Mouse (Mus musculus) adipocyte (in vitro differentiated cells): ENCODE measurements at regions not wholly inside any gene's neighbourhood (a gene's known extent, or its start where the extent isn't known, plus 50 kb on each side); places are given as distances from the start of the nearest gene placed in this dataset.
A peak's percentile ranks its signal among the peaks of the same experiment; 100 is the strongest.

Experiments
- DNase-seq: peaks from one replicate; pipeline ENCODE4 v3.0.0-alpha.2; 2016; ENCODE audit warnings: low spot score

DNA sequence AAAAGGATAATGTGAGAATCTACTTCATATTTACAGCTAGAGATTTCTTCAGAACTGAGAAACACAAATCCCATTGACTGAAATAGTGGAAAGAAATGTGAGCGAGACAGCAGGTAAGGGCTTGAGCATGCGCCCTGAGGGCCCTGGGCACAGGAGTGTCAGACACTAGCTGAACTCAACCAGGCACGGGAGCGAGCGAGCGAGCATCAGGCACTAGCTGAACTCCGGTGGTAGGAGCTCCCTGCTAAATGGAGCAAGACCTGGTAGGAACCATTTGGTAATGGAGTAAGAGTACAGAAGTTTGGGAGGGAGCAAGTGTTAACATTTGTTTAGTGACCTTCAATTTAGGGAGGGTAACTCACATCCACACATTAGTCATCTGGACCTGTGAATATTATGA, 654.7 kb downstream of the Adgrl2 start:
- no peak for DNase-seq

DNA sequence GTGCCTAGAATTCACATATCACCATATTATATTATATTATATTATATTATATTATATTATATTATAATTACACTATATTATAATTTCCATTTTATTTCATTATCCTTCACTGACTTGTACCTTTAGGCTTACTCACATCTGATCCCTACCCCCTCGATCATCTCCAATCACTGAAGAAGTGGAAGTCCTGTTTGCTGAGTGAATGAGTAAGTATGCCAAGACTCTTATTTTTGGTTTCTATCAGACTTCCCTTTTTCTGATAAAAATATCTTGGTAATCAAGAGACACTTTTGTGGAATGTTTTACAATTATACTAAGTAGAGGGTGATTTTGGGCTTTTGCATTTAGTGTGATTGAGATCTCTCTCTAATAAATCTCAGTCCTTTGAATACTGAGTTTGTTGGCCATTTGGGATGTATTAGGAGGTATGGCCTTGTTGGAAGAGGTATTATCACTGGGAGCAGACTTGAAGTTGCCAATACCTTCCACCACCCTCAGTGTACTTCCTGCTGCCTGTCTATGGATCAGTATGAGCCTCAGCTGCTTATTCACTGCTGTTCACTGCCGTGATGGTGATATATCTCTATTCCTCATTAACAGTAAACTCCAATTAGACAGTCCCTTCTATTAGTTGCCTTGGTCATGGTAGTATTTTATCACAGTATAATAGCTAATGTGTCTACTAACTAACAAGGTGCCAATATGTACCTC, 665.3 kb downstream of the Adgrl2 start:
- DNase-seq: no peak

DNA sequence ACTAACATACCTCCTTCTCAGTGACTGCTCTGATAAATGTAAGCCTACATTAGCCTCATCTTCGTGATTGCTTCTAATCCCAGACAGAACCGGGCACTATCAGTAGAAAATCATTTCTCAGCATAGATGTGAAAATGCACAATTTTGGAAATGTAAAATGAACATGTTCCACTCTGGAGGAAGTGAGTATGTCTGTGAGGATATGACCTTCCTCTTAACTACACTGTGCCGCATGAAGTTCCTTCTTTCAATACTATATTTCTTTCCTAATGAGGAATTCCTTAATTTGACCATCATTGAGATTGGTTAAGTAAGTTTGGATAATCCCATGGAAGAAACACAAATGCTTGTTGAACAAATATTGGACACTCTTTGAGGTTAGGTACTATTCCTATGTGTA, 668.5 kb downstream of the Adgrl2 start:
- DNase-seq: no peak

DNA sequence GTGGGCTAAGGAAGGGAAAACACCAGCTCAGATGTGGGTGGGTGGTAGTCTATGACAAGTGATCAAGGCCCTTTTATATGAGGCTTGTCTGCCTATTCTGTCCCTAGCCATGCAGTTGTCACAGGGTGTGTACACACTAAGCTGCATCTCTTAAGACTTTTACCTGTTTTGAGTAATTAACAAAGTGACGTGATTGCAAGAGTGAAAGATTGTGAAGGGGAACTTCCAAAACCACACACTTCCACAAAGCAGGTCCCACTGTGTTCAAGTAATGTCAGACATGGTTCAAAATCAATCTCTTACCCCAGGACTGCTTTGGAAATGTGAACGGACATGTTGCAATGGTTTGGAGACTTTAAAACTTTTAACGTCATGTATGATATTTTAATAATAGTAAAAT, 674.2 kb downstream of the Adgrl2 start:
- DNase-seq: no peak

DNA sequence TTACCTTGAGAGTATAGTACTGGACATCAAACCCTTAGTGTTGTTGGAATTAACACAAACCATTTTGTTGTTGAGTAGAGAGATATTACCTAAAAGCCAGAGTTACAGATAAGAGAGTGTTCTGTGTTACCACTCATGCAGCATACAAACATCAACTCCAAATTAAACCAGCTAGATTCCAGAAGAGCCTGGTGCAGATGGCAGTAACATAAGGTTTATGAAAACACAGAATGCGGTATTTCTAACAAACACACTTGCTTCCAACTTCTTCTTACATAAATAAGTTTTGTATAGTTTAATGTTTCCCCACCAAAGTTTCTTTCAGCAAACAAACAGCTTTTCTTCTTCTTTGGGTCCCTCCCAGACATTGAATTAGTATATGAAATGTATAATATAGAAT, 675.1 kb downstream of the Adgrl2 start:
- no peak for DNase-seq

DNA sequence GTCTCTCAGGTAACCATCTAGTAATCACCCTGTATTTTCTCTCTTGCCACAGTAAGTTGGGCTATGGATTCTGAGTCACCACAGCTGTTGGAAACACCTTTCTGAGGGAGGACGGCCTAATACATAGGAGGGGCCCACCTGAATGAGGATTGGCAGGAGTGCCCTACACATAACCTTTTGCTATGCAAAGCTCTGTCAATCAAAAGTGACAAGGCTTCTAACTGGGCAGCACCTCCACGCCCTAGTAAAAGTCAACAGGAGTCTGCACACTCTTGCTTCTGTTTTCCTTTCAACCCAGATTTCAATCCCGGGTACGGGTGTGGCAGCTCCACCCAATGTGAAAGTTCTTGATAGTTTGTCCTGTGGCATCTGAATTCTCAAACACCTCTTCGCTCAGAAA, 694.8 kb downstream of the Adgrl2 start:
- DNase-seq: no peak

DNA sequence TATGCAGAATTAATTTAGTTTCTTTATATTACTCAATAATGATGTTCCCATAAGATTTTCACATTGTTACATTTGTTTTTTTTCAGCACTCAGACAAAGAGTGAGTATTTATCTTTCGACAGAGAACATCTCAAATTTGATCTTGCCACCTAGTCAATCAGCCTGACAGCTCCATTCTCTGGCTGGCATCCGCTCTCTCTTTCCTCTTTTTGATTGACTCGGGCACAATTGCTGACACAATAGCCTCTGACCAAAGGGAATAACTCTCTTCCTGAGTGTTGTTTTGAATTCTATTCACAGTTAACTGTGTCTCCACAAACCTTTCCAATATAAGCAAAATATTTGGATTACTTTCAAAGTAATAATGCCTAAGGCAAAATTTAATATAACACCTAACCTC, 711.4 kb downstream of the Adgrl2 start:
- DNase-seq: peak; percentile 12

DNA sequence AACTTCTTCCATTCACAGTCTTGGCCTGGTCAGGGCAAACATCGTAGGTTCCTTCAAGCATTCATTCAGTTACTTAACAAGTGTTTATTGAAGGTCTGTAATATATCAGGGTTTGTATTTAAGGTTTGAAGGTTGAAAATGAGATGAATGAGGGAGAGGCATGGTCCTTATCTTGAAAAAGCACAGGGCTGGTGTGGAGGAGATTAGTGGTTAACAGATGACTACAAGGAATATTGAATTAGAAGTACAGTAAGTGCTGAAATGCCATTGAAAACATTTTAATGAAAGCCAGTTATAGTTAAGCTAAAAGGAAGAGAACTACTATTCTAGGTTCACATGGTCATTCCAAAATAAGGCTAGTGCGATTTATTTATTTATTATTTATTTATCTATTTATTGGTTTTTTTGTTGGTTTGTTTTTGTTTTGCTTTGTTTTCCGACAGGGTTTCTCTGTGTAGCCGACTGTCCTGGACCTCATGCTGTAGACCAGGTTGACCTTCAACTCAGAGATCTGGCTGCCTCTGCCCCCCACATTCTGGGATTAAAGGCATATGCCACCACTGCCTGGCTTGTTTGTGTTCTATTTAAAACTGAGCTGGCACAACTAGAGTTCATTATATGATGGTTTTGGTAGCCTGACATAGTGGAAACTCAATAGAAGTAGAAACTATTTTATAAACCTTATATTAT, 718.1 kb downstream of the Adgrl2 start:
- no peak for DNase-seq

DNA sequence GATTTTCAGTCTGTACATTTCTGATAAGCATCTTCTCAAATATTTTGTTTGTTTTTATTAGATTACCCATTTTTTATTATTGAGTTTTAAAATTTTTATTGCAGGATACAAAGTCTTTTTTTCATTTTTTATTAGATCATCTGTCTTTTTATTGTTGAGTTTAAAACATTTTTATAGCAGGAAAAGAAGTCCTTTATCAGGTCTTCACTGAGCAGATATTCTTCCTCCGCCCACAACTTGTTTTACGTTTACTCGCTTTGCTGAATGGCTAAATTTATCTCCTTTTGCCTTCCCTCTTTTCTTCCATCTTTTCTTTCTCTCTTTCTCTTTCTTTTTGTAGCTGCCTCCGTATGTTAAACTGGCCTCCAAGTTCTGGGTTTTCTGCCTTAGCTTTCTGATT, 721.5 kb downstream of the Adgrl2 start:
- no peak for DNase-seq

DNA sequence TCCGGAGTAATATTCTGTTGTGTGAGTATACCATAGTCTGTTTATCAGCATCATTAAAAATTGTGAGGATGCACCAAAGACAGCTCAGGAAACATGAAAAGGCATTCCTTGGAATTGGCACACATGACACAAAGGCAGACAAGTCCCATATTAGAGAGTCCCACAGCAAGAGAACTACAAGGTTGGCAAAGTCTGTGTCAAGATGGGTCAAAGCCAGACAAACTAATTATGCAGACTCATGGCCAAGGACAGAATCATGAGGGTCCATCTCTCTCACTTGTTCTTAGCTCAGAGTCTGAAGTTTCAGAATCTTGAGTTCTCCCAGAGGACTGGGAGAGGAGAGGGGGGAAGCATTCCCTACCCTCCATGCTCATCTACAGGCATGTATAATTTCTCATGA, 731.1 kb downstream of the Adgrl2 start:
- no peak for DNase-seq

DNA sequence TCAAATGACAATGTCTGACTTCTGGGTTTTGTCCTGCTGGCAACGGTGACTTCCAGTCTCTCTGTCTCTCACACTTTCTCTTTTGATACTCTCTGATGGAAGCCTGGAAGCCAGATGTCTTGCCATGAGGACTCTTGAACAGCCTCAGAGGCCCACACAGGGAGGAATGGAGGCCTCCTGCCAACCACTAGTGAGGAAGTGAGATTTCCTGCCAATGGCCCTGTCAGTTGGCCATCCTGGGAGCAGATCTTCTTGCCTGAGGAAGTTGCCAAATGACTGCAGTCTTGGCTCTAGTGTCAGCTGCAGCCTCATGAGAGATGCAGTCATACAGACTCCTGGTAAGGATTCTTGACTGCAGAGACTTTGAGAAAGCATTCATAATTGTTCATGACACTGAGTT, 741.7 kb downstream of the Adgrl2 start:
- peak; percentile 98 for DNase-seq

DNA sequence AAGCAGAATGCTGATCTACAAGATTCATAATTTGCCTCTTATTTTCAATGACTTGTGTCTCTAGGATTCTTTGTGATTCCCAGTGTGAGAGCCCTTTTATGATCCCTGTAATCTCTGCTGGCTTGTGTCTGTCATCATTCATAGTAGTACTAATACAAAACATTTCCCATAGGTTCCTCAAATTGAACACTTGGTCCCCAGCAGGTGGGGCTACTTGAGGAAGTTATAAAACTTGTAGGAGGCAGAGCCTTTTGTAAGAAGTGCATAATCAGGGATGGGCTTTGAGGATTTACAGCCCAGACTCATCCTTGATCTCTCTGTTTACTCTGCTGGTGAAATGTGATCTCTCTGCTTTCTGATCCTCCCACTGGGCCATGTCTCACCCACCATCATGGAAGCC, 743.6 kb downstream of the Adgrl2 start:
- no peak for DNase-seq

DNA sequence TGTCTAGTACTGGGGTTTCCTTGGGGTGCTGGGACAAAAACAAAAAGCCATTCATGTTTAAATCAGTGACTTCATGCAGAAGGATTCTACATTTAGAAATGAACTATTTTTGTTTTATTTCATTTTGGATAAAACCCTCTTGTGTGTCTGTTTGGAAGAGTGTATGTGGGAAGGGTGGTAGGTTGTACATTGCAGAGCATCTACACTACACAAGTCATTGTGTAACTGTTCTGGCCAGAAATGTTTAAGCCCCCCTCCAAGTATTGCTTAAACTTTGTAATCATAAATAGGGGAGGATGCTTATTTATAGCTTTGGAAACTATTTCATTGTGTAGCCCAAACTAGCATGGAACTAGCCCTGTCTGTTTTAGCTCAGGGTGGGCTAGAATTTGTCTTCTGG, 752.3 kb downstream of the Adgrl2 start:
- DNase-seq: no peak

DNA sequence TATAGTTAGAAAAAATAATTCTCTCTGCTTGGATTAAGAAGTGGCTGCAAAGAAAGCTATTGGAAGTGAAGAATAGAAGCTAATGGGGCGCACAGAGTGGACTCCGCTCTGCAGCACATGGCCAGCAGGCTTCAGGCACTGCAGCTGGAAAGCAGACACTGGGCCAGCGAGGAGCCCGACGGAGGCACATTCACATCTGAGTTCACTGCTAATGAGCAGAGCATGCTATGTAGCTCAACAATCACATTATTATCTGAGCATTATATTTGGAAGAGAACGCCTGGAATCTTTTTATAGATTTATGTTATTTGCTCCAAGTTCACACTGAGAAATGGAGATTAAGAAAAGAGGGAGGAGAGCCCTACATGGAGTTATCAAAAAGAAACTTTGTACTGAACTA, 752.8 kb downstream of the Adgrl2 start:
- no peak for DNase-seq

DNA sequence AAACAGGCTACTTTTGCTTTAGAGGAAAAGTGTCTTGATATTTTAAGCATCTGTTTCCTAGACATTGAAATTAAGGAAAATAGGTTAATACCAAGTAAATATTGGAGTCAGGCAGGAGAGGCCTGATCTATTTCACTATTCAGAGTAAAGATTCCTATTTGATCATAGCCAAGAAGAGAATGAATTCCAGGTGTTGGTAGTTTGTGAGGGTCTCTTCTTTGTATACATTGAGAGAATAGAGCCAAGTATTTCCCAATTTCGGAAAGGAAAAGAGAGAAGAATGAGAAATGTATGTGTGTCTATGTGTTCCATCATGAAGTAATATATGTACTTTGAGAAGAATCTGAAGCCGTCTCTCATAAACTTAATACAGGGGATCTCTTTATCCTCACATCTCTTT, 756.7 kb downstream of the Adgrl2 start:
- no peak for DNase-seq

DNA sequence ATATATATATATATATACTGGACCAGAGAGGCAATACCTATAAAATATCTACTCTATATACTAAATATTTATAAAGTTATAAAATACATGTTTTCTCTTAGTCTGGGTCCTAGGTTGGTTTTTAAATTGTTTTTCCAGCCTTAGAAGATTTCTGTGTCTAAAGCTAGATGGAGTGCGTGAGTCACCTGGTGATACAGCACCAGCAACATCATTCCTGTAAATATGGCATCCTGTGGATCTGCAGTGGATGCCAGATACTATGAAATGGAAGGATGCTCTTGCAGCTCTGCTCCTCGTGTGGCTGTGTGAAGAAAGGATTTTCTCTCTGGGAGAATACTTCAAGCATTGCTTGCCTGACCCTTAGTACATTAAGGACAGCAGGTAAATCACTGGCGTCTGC, 761.2 kb downstream of the Adgrl2 start:
- no peak for DNase-seq

DNA sequence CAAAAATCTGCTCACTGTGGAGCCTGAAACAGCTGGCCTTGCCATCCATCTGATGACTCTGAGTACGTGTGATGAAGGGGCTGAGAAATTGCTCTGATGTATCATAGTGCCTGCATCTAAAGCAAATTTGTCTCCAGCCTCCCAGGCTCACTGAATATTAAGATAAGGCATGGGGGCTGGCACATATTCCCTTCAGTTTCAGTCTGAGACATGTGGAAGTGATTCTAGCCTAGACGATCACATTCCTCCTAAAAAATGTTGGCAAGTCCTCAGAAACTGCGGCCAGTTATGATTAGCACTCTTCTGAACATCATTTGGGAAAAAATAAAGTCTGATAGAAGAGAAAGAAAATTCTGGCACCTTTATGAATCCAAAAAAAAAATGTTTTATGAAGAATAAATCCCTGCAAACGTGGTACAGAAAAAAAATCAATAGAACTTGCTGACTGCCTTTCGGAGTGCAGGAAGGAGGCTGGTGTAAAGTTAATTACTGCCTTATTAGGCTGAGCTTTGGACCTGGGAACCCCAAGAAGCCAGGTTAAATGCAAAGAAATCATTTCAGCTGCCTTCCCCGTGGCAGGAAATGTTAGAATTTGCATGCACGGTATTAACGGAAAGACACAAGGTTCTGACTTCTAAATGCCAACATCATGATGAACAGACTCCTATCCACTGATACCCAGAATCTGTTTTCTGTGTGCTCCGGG, 762.2 kb downstream of the Adgrl2 start:
- DNase-seq: peak; percentile 6

DNA sequence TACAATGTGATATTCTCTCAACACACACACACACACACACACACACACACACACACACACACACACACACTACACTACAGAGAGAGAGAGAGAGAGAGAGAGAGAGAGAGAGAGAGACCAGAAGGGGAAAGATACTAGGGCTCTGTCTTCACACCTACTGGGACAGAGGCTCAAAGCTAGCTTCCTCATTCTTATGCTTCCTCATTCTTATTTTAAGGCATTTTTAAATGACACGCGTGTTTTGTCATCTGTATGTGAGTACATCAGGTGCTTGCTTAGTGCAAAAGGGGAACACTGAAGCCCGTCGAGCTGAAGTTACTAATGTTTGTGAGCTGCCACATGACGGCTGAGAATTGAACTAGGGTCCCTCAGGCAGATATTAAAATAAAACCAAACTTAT, 769.5 kb downstream of the Adgrl2 start:
- no peak for DNase-seq

DNA sequence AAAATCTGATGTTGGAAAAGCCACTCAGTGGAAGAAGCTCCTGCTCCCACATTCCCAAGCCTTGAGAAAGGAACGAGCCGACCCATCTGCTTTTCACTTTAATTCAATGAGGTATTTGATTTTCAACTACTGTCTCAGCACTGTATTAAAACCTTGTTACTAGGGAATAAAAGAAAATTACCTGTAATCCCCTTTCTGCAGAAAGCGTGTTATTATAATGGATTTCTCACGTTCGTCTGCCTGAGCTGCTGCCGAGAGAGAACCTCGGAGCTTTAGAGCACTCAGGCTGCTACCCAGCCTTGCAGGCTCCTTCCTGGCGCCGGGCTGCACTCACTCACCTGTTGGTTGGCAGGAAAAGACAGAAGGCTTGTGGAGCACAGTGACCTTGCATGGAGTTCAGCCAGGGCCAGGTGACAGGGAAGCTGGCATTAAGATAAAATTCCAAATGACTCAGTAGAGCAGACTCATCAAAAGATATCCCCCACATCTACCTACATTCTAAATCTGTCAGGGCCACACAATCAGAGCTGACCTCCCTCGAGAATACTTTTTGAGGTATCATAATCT, 770.2 kb downstream of the Adgrl2 start:
- no peak for DNase-seq

DNA sequence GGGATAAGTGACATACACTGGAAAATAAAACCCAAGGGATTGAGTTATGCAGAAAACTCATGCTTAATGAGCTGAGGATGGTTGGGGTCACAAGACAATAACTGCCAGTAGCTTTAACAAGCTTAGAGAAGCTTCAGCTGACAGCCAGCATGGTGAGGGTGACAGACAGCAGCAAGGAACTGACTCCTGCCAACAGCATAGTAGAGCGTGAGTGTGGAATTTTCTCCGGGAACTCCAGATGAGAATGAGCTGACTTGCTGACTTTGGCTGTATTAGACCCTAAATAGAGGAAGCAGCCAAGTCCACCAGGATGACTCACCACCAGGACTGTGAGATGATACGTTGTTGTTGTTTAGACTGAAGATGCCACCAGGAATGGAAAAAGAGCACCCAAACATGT, 788.2 kb downstream of the Adgrl2 start:
- DNase-seq: peak; percentile 10

DNA sequence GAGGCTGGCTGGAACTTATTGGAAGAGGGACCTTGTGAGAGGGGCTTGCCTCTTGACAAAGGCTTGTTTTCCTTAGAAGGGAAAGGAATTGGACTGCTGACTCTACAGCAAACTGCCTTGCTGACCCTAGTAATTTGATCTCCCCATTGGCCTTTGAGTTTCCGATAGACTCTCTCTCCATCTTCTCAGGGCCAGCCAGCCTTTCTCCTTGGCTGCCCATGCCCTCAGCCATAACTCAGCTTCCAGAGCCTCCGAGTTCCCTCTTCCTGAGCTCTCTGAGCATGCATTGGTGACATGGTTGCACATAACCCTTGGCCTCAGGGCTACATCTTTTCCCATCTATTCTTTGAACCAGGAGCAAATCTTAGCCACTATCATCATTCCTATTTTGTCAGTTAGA, 803.7 kb downstream of the Adgrl2 start:
- no peak for DNase-seq

DNA sequence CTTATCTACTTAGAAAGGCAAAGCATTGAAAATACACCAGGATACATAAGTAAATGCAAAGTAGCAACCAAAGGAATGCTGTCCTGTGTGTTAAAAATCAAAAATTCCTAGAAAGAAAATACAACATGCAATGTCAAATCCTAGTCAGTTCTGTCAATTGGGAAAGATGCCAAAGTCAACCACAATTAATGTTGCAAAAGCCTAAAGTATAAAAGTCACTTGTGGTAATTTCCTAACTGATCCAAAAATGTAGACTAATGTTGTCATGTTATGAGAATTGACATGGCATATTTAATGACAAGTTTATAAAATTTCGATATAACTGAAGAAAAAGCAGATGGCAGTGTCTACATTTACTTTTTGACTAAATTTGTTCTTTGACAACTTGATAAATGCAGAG, 822.8 kb downstream of the Adgrl2 start:
- DNase-seq: peak; percentile 45

DNA sequence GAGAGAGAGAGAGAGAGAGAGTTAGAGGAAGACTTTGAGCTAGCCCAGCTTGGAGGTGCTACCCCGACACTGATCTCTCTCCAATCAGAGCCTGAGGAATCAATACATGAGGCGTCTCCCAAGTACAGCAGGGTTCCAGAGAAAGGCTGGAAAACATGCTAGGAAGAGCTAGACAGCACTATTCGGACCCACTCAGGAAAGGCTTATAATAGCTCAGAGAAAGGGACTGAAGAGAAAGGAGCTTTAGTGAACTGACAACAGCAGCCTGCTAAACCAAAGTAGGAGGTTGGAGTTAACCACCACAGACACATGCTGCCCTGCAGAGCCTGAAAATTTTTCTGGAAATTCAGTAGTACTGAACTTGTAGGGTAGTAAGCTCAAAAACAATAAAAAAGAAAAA, 831.3 kb downstream of the Adgrl2 start:
- no peak for DNase-seq
